Mouse (Mus musculus) limb, embryonic 11.5 days (tissue): ENCODE data around the gene Atf4. TPM values are rescaled to one million over a fixed set of nuclear protein-coding genes. Genes with fewer than 3 reads are reported as not detected.

Experiments used
- ATAC-seq: fragments of 200-750 bp; cut with Nextera tagmentation; 2 replicates; pipeline ENCODE4 v1.8.0; 2017; ENCODE audit warnings: low read depth; ENCODE audit not compliant: insufficient number of reproducible peaks, low FRiP score, low TSS enrichment
- DNase-seq: peaks from one replicate; pipeline ENCODE4 v3.0.0-alpha.2; 2015; ENCODE audit warnings: low spot score
- H3K27ac ChIP-seq: fragments of 300-500 bp; sonication (generic); replicated peaks from 2 replicates; pipeline ENCODE4 v1.5.1; 2014; ENCODE audit warnings: low read depth, mild to moderate bottlenecking, low read length
- H3K27me3 ChIP-seq: fragments of 300-500 bp; sonication (generic); 2 replicates; pipeline ENCODE4 v1.6.1; 2014; ENCODE audit warnings: mild to moderate bottlenecking, low read length, mixed read lengths; ENCODE audit not compliant: control insufficient read depth, insufficient read depth
- H3K36me3 ChIP-seq: fragments of 300-500 bp; sonication (generic); 2 replicates; pipeline ENCODE4 v1.6.1; 2014; ENCODE audit warnings: mild to moderate bottlenecking, low read length, moderate library complexity, mixed read lengths; ENCODE audit not compliant: control insufficient read depth, insufficient read depth
- H3K4me1 ChIP-seq: fragments of 300-500 bp; sonication (generic); 2 replicates; pipeline ENCODE4 v1.6.1; 2014; ENCODE audit warnings: low read length, mixed read lengths; ENCODE audit not compliant: control insufficient read depth, insufficient read depth
- H3K4me2 ChIP-seq: fragments of 300-500 bp; sonication (generic); 2 replicates; pipeline ENCODE4 v1.6.1; 2014; ENCODE audit warnings: low read depth, mild to moderate bottlenecking, moderate library complexity; ENCODE audit not compliant: severe bottlenecking
- H3K4me3 ChIP-seq: fragments of 300-500 bp; sonication (generic); 2 replicates; pipeline ENCODE4 v1.5.1; 2014; ENCODE audit warnings: low read depth, low read length
- H3K9ac ChIP-seq: fragments of 300-500 bp; sonication (generic); 2 replicates; pipeline ENCODE4 v1.6.1; 2014; ENCODE audit warnings: mild to moderate bottlenecking, low read length
- H3K9me3 ChIP-seq: fragments of 300-500 bp; sonication (generic); 2 replicates; pipeline ENCODE4 v1.6.1; 2016; ENCODE audit warnings: low read length; ENCODE audit not compliant: control insufficient read depth
- WGBS: fragments of 180-500 bp; shearing (Covaris S2); extraction: QIAGEN DNeasy Blood & Tissue Kit; methylation state at CpG from one replicate; pipeline ENCODE4 v1.1.7; 2014; 5-methylcytosine and 5-hydroxymethylcytosine counted together
- polyA plus RNA-seq: library from polyadenylated mRNA; unstranded; fragments of >200 nt; fragmentation: Nextera tagmentation; extraction: Ambion mirVana; gene quantifications from 2 replicates; pipeline ENCODE4 v1.2.1, GENCODE M21; 2014

Gene Atf4
- polyA plus RNA-seq, 1 experiment from 2014 or later, result 125 TPM

- Histone ChIP-seq H3K36me3 (peaks cover 25% of the 10 kb centered on the region; the same call in 1 of the 2 replicates), H3K4me2 (peak overlapping the region; percentile 84), H3K4me3 (peak overlapping the region; percentile 100), H3K27me3 (no peaks in the 10 kb centered on the region), H3K4me1 (peaks cover 27% of the 10 kb centered on the region), H3K9me3 (no peaks in the 10 kb centered on the region), H3K27ac (peak overlapping the region; percentile 94), H3K9ac (peak overlapping the region; percentile 99)
- under 1% methylated on average over 51 of the region's 51 CpGs for WGBS
- ATAC-seq (peak; percentile 38), DNase-seq (peak; percentile 86)
These were observed 700 bp downstream of the Atf4 start for GRCm38 (mm10) chr15:80255646-80256121.

- 11% methylated on average over 16 of the region's 16 CpGs for WGBS
- no peaks in the 10 kb centered on the region for H3K27me3 ChIP-seq
- H3K9ac ChIP-seq, result peak overlapping the region; percentile 99
- H3K4me2 ChIP-seq, result peak overlapping the region; percentile 84
- peaks cover 27% of the 10 kb centered on the region for H3K4me1 ChIP-seq
- ATAC-seq (no peak), DNase-seq (no peak)
- H3K36me3 ChIP-seq, result peaks cover 25% of the 10 kb centered on the region; the same call in 1 of the 2 replicates
- H3K4me3 ChIP-seq, result peak overlapping the region; percentile 100
- no peaks in the 10 kb centered on the region for H3K9me3 ChIP-seq
- H3K27ac ChIP-seq, result peak overlapping the region; percentile 94
These were observed 1.3 kb downstream of the Atf4 start for GRCm38 (mm10) chr15:80256242-80256641.

- no peaks in the 10 kb centered on the region for H3K27me3 ChIP-seq
- no peak for DNase-seq
- ATAC-seq, result no peak
- 0 out of 2 replicates have a peak overlapping the region, but pooled peaks have one; percentile 6 for H3K27ac ChIP-seq
- H3K4me1 ChIP-seq, result peaks cover 27% of the 10 kb centered on the region
- H3K4me2 ChIP-seq, result peak overlapping the region; percentile 84
- H3K9ac ChIP-seq, result peak overlapping the region; percentile 99
- no peaks in the 10 kb centered on the region for H3K9me3 ChIP-seq
- 71% methylated on average over 12 of the region's 12 CpGs for WGBS
- H3K4me3 ChIP-seq, result peak overlapping the region; percentile 100
- H3K36me3 ChIP-seq, result peaks cover 25% of the 10 kb centered on the region; the same call in 1 of the 2 replicates
These were observed 1.9 kb downstream of the Atf4 start for GRCm38 (mm10) chr15:80256656-80257601.

- WGBS, result 29% methylated on average over 4 of the region's 4 CpGs
- Histone ChIP-seq H3K4me3 (no peak overlapping the region), H3K4me1 (peaks cover 25% of the 10 kb centered on the region)
These were observed 2.7 kb downstream of the Atf4 start for GRCm38 (mm10) chr15:80257602-80258239.

GRCm38 (mm10) chr15:80258240-80259170, 3.5 kb downstream of the Atf4 start:
- Histone ChIP-seq H3K4me2 (no peak overlapping the region; the same call in none of the 2 replicates), H3K9me3 (no peaks in the 10 kb centered on the region), H3K27ac (peak overlapping the region; percentile 52; the same call in 1 of the 2 replicates), H3K4me1 (peaks cover 25% of the 10 kb centered on the region), H3K9ac (no peak overlapping the region), H3K27me3 (no peaks in the 10 kb centered on the region), H3K36me3 (peaks cover 25% of the 10 kb centered on the region; the same call in 1 of the 2 replicates), H3K4me3 (0 out of 2 replicates have a peak overlapping the region, but pooled peaks have one; percentile 10)
- WGBS, result 55% methylated on average over 11 of the region's 11 CpGs
- DNase-seq (peak; percentile 42), ATAC-seq (no peak)

More at GRCm38 (mm10) chr15:80257602-80258239, 2.7 kb downstream of the Atf4 start:
- Histone ChIP-seq H3K9ac (peak overlapping the region; percentile 12; the same call in 1 of the 2 replicates), H3K27me3 (no peaks in the 10 kb centered on the region), H3K36me3 (peaks cover 25% of the 10 kb centered on the region; the same call in 1 of the 2 replicates), H3K27ac (peak overlapping the region; percentile 52; the same call in 1 of the 2 replicates), H3K4me2 (no peak overlapping the region; the same call in none of the 2 replicates), H3K9me3 (no peaks in the 10 kb centered on the region)
- DNase-seq (no peak), ATAC-seq (no peak)

- ATAC-seq (no peak), DNase-seq (no peak)
- Histone ChIP-seq H3K4me2 (no peak overlapping the region), H3K27ac (no peak overlapping the region), H3K9me3 (no peaks in the 10 kb centered on the region), H3K4me1 (peaks cover 15% of the 10 kb centered on the region), H3K27me3 (no peaks in the 10 kb centered on the region), H3K4me3 (no peak overlapping the region), H3K36me3 (peaks cover 25% of the 10 kb centered on the region; the same call in 1 of the 2 replicates), H3K9ac (no peak overlapping the region)
- WGBS, result 88% methylated on average over 8 of the region's 8 CpGs
These were observed 4.5 kb downstream of the Atf4 start for GRCm38 (mm10) chr15:80259406-80260045.

- H3K4me2 ChIP-seq, result no peak overlapping the region
- 18% methylated on average over 3 of the region's 3 CpGs for WGBS
- H3K4me3 ChIP-seq, result no peak overlapping the region
- DNase-seq (peak; percentile 92), ATAC-seq (no peak)
- H3K9me3 ChIP-seq, result no peaks in the 10 kb centered on the region
- no peak overlapping the region for H3K9ac ChIP-seq
- H3K27me3 ChIP-seq, result no peaks in the 10 kb centered on the region
- H3K4me1 ChIP-seq, result peaks cover 15% of the 10 kb centered on the region
- peaks cover 25% of the 10 kb centered on the region; the same call in 1 of the 2 replicates for H3K36me3 ChIP-seq
- no peak overlapping the region for H3K27ac ChIP-seq
These were observed 5.7 kb downstream of the Atf4 start for GRCm38 (mm10) chr15:80260677-80261076.
